Mouse (Mus musculus) layer of hippocampus, adult 8-10 months (tissue): ENCODE results near the gene C1ra. TPM values are rescaled to one million over a fixed set of nuclear protein-coding genes. Genes with fewer than 3 reads are reported as not detected.
A peak's percentile ranks its signal among the peaks of the same experiment; 100 is the strongest.
"Not testable (repeated sequence)": the region's sequence is repeated elsewhere in the genome, so short reads cannot be mapped to it uniquely, and the experiment has no call there.

ENCODE experiments used
- DNase-seq, 2 experiments: peaks; one replicate each; pipeline ENCODE4 v3.0.0; 2022; ENCODE audit warnings: low spot score in 2 of 2
- total RNA-seq, 4 experiments: library from RNA; stranded (reverse); gene quantifications; 2 replicates each; pipeline ENCODE4 v1.2.4; 2022

C1ra gene
- total RNA-seq, 4 experiments from 2014 or later, result 0.89 to 1.9 (median 1.3) TPM

DNA sequence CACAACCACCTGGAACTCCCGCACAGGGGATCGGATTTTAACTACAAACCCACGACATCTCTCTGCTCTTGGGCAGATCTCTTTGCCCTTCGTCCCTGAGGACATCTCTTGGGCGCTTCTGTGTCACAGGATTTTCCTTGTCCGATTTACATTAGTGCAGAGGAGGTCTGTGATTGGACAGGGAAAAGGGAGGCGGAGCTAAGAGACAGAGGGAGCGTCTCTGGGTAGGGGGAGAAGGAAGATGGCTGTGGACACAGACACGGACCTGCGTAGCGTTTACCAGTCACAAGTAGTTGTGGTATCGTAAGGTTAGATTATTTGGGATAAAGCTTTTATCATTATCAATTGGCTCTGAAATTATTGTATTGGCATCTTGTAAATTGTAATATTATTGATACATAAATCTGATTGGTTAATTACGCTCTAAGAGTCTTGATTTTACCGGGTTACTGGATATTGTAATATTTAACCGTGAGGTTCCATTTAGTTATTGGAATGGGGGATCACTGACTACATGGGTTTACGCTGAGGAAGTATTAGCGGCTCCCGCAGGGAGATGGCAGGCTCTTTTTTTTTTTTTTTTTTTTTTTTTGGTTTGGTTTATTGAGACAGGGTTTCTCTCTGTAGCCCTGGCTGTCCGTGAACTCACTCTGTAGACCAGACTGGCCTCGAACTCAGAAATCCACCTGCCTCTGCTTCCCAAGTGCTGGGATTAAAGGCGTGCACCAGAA lies 26.6 kb upstream of the C1ra start:
- DNase-seq, result no peak

DNA sequence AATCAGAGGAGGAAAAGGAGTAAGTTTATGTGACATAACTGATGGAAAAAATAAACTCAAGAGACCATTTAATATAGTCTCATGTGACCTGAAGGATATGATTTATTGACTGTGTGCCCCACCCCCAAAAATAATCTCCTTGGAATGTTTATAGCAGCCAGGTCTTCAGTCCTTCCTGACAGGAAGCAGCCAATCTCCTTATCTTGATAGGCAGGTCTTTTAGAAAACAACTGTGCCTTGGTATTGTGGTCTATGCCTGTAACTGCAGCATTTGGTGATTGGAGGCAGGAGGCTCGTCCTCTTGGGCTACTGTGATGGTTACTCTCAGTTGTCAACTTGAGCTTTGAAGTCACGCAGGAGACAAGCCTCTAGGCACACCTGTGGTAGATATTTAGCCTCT lies 24.7 kb upstream of the C1ra start:
- no peak for DNase-seq

DNA sequence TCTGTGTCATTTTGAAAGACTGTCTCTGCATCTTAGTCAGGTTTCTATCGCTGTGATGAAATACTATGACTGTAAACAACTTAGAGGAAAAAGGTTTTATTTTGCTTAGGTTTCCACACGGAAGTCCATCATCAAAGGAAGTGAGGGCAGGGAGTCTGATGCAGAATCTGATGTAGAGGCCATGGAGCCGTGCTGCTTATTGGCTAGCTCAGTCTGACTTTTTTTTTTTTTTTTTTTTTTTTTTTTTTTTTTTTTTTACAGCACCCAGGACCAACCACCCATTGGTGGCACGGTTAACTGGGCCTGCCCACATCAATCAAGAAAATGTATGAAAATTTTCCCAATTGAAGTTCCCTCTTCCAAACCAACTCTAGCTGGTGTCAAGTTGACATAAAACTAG lies 23.3 kb upstream of the C1ra start:
- no peak for DNase-seq

DNA sequence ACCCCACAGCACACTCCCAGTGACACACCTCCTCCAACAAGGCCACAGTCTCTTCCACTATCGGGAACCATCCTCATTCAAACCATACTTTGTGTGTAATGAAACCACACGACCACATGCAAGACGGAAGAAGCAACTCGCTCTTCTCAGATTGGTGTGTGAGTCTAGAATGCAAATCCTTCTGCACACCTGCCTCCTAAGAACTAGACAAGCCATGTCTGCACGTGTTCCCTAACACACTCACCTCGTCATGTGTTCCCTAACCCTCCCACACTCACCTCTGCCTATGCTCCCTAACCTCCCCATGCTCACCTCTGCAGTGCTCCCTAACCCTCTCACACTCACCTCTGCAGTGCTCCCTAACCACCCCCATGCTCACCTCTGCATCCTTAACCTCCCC lies 20.8 kb upstream of the C1ra start:
- no peak for DNase-seq

DNA sequence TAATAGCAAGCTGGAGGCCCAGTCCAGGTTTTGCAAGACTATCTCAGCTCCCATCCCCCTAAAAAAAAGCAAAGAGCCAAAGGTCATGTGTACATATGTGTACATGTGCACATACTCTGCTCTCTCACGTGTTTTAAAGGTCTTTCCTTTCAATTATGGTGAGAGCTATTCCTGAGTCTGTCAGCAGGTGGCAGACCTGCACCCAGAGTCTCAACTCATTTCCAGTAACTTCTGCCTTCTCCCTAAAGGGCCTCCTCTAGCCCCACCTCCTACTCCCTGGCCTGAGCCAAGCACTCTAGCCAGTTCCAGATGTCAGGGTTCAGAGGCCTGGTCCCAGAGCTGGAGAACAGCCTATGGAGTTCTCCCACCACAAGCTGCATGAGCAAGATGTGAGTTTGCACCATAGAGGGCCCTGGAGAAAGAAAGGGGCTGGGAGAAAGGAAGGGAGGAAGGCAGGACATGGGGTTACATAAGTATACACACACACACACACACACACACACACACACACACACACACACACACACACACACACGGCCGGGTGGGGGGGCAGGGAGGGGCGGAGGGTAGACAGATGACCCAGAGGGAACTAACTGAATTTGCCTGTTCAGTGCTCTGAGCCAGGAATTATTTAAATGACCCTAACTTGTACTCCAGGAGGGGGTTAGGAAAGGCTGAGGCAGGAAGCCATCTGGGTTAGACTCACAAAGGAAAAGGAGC lies 19.2 kb upstream of the C1ra start, which contains the start of gene C1rl:
Gene C1rl, plus strand, starts transcription at position 272 of the 720 bp plus-strand sequence.
- peak; percentile 37 to 69 for DNase-seq

DNA sequence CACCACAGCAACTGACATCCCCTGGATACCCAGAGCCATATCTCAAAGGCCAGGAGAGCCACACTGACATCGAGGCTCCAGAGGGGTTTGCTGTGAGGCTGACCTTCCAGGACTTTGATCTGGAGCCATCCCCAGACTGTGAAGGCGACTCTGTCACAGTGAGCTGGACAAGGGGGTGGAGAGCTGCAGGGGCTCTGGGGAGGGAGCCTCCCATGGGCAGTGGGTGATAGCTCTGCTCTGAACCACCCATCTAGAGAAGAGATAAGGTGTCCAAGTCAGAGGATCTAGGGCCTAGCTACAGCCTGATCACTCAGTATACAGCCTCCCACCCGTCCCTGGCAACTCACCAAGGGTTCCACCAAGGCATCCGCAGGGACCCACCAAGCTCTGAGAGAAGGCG lies 18.3 kb upstream of the C1ra start:
- no peak for DNase-seq

DNA sequence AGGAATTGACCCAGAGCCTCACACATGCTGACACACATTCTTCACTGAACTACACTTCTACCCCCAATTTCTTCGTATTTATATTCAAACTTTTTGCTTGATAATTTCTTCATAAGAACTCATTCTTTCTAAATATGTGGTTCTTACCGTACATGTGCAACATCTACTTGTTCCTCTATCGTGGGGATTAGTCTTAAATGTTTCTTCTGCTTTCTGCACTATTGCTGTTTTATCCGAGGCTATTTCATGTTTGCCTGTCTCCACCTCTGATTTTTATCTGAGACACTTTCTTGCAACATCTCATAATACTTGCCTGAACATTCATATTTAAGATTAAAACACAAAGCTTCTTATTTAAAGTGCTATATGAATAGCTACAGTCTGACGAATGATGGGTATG lies 16.2 kb upstream of the C1ra start:
- DNase-seq, result no peak

DNA sequence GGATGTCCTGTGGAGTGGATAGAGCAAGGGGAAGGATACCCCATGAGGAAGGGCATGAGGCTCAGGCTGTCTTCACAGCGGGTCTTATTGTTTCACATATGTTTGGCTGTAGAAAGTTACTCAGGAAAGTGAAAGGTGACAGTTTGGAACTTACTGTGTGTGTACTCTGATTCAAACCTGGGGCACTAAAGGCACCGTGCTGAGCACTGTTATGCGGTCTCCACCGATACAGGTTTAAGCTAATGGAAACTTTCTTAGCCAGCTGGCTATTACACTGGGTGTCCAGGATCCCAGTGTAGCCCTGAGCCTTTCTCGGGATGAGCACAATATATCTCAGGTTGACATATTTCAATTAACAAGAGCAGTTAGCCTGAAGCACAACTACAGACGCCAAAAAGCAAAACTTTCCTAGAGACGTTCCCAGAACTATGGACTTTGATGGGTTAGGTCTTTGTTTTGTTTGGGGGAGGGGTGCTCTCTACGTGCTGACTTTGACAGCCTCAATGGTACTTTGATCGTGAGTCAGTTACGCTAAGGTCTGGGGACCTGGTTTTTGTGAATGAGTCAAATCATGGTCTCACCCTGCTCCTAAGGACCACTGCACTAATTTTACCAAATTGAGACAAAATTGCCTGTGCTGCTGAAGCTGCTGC lies 12.2 kb upstream of the C1ra start:
- DNase-seq, result no peak

DNA sequence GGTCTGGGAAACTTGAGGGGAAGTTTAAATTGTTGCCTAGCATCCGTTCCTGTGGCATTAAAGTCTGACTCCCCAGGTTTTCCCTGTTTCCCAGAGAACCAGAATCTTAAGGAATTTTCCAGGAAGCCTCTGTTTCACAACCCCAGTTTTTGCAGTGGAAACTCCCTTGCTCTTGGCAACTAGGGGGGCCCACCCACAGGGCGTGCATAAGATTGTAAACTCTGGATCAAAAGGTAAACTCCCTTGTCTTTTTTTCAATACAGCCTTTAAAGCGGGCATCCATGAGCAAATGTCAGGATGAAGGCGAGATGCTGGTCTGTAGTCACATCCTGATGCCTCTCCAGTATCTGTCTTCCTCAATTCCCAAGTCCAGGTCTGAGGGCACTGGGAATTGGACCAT lies 10.7 kb upstream of the C1ra start:
- no peak for DNase-seq

DNA sequence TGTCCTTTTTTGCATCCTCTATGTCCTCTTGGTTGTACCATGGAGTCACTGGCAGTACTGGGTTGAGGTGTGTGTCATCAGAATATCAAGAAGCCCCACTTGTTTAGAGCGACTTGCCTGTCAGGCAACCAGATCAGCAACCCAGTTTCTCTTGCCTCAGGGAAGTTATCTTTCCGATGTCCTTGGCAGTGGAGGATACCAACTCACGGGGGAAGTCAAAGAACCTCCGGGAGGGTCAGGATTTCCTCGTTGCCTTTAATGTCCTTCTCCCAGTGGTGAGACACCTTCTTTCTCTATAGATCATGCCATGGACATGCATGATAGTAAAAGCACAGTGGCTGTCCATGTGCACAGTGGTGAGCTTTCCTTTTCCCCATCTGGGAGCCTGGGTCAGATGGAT lies 10.2 kb upstream of the C1ra start:
- no peak for DNase-seq

DNA sequence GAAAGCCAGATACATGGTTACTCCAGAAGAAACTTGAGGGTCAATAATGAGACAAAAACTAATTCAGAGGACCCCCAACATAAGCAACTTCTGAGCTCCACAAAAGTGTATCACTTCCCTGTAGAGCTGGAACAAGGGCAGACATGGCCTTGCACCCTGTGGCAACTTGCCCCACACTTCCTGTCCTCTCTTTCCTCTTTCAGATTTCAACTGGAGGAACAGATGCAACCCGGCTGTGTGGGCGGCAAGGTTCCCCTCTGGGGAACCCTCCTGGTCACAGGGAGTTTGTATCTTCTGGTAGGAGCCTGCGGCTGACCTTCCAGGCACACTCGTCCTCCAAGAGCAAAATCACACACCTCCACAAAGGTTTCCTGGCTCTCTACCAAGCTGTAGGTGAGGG lies 7.2 kb upstream of the C1ra start:
- no peak for DNase-seq

DNA sequence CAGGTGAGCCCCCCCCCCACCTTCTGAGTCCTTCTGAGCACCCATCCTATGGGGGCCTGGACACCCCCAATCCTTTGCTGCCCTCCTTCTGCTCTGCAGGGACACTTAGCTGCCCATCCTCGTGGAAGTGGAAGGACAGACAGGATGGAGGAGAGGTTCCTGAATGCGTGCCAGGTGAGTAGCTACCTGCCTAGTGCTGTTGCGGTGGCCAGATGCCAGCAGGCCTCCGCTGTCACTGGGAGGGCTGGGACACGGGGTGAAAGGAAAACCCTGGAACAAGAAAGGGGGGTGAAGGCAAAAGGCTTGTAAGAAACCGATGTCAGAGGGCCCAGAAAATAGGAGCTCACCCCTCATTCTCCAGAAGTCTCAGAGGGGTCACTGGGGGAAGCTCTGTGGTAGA lies 5.2 kb upstream of the C1ra start:
- no peak for DNase-seq

DNA sequence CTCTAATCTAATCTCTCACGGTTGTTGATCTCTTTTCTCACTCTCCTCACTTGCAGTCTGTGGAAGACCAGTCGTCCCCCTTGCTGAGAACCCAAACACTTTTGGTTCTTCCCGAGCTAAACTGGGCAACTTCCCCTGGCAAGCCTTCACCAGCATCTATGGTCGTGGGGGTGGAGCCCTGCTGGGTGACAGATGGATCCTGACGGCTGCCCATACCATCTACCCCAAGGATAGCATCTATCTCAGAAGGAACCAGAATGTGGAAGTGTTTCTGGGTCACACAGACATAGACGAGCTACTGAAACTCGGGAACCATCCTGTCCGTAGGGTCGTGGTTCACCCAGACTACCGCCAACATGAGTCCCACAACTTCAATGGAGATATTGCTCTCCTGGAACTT lies 3.9 kb upstream of the C1ra start:
- DNase-seq, result no peak

DNA sequence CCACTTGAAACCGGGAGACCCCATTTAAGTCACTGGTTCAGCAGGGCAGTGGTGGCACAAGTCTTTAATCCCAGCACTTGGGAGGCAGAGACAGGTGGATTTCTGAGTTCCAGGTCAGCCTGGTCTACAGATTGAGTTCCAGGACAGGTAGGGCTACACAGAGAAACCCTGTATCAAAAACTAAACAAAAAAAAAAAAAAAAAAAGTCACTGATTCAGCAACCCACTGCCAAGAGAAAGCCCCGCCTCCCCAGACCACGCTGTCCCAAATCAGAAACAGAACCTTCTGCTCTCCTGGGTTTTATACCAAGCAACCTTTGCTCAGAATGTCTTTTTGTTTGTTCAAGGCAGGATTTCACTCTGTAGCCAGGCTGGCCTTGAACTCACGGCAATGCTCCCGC lies 3.0 kb upstream of the C1ra start:
- DNase-seq, result not testable (repeated sequence)

DNA sequence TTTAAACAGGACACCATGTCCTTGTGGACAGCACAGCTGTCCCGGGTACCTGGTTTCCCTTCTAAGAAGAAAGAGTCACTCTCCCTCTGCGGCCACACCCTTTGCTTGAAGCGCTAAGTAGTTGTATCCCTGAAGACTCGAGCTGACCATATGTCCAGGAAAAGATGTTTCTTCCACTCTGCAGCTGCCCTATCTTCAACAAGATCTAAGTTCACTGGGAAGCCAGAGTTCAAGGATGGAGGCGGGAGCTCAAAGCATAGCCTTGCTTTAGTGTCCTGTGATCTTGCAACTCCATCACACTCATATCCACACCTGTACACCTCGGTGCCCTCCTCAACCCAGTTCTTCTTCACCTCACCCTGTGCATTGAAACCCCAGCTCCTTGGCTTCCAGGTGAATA lies 269 bp upstream of the C1ra start:
- DNase-seq, result no peak

DNA sequence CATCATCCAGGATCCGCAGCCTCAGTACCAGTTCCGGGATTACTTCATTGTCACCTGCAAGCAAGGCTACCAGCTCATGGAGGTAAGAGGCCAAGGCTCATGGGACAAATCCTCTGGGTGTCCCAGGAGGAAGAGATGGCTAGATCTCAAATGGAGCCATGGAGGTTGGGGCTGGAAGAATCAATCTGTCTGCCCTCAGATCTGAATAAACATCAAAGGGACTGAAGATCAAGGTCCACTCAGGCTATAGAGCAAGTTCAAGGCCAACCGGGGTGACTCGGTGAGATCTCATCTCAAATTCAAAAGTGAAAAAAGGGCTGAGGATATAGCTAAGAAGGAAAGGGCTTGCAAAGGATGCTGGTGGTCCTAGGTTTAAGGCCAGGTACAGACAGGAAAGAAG lies 5.5 kb downstream of the C1ra start:
- not testable (repeated sequence) for DNase-seq

DNA sequence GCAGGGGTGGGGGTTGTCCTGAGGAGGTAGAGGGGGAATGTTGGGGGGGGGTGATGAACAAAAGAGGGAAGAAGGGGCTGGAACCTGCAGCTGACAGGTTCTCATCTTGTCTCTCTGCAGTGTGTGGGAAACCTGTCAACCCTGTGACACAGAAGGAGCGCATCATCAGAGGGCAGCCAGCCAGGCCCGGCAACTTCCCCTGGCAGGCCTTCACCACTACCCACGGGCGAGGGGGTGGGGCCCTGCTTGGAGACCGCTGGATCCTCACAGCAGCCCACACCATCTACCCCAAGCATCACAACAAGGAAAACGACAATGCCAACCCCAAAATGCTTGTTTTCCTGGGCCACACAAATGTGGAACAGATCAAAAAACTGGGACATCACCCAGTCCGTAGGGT lies 9.9 kb downstream of the C1ra start:
- peak; percentile 22 to 24 for DNase-seq

DNA sequence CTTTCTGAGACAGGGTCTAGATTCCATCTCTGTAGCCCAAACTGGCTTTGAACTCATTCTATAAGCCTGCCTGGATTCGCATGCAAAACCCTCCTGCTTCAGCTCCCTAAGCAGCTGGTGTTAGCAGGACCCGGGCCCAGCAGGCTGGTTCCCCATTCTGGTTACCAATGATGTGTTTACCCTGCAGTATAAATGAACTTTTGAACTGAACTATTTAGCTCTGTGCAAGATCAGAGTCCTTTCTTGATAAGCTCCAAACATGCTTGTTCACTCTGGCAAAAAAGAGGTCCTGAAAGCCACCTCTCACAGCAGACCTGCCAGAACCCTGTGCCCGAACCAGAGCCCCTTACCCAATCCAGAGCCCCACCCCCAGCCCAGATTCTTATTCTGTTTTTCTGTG lies 15.7 kb downstream of the C1ra start:
- no peak for DNase-seq

DNA sequence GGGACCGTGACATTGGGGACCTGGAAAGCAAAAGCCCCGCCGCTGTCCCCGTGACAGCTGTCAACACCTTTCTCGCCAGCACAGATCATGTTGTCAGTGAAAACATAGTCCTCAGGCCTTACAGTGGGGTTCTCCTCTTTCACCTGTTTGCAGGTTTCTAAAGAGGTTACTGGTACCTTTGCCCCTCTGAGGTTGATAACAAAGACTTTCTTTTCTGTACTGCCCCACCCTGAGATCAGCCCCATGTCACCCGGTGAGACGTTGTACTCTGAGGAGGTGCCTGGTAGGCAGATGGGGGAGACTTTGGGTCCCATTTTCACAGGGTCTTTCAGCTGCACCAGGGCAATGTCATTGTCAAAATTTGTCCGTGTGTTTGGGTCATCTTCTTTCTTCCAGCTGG lies 18.9 kb downstream of the C1ra start:
- no peak for DNase-seq

DNA sequence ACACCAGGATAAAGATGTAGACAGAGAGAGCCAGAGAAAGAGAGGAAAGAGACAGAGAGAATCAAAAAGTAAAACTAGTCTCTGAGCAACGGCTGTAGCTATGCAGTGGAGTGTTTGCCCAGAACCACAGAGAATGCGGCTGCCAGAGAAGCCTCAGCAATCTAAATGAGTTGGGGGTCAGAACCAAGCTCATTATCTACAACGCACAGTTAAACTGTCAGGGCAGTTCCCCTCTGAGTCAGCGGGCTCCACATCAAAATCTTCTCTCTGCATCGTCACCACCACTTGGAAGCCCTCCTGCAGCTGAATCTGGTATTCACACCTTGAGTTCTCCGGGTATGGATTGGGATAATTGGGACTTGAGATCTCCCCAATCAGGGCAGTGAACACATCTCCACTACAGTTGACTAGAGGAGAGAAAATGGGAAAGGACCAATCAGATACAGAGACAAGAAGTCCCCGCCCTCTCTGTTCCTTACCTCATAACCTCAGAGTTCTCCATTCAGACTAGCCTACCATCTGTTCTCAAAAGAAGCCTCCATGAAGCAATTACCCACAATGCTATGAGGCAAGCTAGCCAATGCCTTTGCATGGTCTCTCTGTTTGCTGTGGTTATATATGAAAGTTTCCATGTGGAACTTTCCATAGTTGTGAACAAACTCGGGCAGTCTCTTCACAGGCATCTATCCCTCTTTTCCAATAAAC lies 24.1 kb downstream of the C1ra start:
- DNase-seq, result not testable (repeated sequence)

DNA sequence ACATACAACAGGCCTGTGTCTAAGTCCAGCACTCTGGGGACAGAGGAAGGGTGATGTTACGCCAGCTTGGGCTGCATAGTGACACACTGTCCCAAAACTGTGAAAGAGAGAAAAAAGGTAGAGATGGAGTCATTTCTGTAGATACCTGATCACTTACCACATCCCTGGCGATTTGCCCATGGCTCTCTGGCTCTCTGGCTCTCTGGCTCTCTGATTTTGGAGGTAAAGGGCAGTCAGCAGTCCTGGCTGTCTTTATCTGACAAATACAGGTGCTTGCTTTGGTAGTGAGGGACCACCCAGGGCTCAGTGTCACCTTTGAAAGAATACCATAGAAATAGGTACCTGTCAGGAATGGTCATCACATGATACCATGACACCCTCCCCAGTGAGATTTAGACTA lies 29.0 kb downstream of the C1ra start:
- DNase-seq, result not testable (repeated sequence)

DNA sequence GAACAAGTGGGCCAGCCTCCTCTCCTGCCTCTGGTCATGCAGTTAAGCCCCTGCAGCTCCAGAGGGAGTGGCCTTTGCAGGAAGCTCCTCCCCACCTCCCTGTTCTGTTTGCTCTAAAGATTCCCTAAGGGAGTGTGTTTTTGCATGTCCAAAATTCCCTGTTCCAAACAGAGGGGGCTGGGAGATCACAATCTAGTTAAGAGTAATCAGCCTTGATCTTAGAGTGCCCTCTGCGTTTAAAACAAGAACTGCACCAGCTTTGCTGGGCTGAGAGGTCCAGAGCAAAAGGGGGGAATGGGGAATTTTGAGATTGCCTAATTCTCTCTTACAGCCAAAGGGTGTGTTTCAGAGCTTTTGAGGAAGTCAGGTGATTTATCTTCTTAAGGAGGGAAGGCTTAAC lies 30.1 kb downstream of the C1ra start, which contains the start of gene C1s1:
Gene C1s1, minus strand, starts transcription at position 76 of the 400 bp plus-strand sequence.
- peak; percentile 4 to 38 for DNase-seq
